Mouse (Mus musculus) left cerebral cortex, postnatal 14 days (tissue): ENCODE results near the gene Sugct. TPM values are rescaled to one million over a fixed set of nuclear protein-coding genes. Genes with fewer than 3 reads are reported as not detected.

ENCODE experiments used
- DNase-seq, 2 experiments: peaks; one replicate each; pipeline ENCODE4 v3.0.0; 2021 to 2022; ENCODE audit warnings: low spot score in 2 of 2, mixed read lengths in 1 of 2
- intact Hi-C: fragments of 180-260 bp; cut with DNase I; formaldehyde crosslinking; loops from one replicate; pipeline ENCODE4 v1.15.1; 2025
- total RNA-seq, 2 experiments: library from RNA; stranded (reverse); gene quantifications; 2 replicates each; pipeline ENCODE4 v1.2.3; 2021

Sugct gene
- total RNA-seq, 2 experiments from 2014 or later, result 0.92 to 1.9 TPM

DNA sequence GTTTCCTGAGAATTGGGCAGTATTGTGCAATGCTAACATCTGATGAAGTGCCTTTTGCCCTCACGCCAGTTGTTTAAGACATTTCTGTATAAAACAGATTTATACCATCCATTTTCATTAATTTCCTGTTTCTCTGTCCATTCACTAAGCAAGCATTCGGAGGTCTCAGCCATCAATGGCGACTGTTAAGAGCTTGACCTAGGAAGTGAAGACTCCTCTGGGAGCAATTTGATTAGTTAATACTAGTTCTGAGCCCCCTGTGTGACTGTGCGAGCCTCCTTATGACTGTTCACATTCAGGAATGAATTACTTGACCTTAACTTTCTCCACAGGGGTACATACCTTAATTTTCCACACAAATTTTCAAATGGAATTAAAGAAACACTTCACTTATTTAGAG lies 743.3 kb downstream of the Sugct start:
- intact Hi-C loops, result no loop called here
- DNase-seq, result no peak

DNA sequence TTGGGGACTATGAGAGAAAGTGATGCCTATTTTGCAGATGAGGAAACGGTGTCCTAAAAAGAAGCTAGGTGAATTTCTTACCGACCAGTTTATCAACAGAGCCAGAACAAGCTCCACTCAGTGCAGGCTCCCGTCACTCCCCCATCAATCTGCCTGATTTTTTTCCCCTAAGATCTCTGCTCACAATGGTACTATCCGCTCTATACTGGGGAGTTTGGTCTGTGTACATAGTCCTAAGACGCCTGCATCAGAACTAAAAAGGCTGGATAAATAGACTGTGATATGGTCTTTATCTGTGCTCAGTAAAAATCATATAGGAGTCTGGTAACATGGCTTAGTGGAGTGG lies 755.9 kb downstream of the Sugct start:
- intact Hi-C loops, result no loop called here
- no peak for DNase-seq

- intact Hi-C loops, result no loop called here
- DNase-seq, result no peak
Measured at GRCm38 (mm10) chr13:16938552-16939465, 756.5 kb downstream of the Sugct start.

- peak; percentile 2 to 9 for DNase-seq
- intact Hi-C loops, result no loop called here
Measured at GRCm38 (mm10) chr13:16937422-16938202, 757.7 kb downstream of the Sugct start.

DNA sequence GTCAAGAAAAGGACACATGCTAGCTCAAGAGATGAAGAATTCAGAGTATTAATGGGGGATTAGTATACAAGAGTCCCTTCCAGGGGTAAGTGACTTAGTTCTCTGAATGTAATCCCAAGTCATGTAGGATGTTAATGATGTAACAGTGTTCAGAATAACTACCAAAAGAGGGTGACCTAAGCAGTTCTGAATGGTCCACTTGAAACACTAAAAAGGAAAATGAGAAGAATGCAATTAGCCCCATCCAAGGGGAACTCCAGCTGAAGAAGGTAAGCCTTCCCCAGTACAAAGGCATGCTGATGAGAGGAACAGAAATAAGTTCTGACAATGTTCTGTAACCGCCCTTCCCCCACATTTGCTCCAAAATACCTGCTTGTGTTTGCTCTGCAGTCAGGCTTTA lies 760.3 kb downstream of the Sugct start:
- DNase-seq, result no peak
- intact Hi-C loops, result no loop called here

- DNase-seq, result no peak
- intact Hi-C loops, result no loop called here
Measured at GRCm38 (mm10) chr13:16933600-16933999, 761.8 kb downstream of the Sugct start.

GRCm38 (mm10) chr13:16921305-16921704 lies 774.0 kb downstream of the Sugct start:
- intact Hi-C loops, result no loop called here
- no peak for DNase-seq

- no peak for DNase-seq
Measured at GRCm38 (mm10) chr13:16915697-16916096, 779.7 kb downstream of the Sugct start.

DNA sequence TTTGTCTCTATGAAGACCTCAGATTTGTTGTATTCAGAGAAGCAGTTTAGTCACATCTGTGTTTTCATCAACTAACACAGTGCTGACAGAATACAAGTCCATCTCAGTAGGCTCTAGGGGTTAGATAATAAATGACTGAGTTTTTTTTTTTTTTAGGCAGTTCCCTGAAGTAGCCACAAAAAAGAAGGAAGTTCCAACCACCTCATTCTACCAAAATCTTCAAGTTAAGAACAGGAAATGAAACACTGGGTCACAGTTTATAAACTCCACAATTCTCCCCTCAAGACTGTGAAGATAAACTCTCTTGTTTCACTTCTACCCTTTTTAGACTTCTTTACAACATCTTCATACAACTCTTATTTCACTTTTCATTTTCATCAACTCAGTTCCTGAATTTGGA lies 783.1 kb downstream of the Sugct start:
- no peak for DNase-seq
- intact Hi-C loops, result no loop called here

More at GRCm38 (mm10) chr13:16915697-16916096, 779.7 kb downstream of the Sugct start:
- intact Hi-C loops, result no loop called here

- intact Hi-C loops, result no loop called here
Measured at GRCm38 (mm10) chr13:16906974-16907373, 788.4 kb downstream of the Sugct start.

GRCm38 (mm10) chr13:16901424-16901823 lies 793.9 kb downstream of the Sugct start:
- intact Hi-C loops, result no loop called here
- DNase-seq, result no peak

More at GRCm38 (mm10) chr13:16906974-16907373, 788.4 kb downstream of the Sugct start:
- DNase-seq, result no peak

DNA sequence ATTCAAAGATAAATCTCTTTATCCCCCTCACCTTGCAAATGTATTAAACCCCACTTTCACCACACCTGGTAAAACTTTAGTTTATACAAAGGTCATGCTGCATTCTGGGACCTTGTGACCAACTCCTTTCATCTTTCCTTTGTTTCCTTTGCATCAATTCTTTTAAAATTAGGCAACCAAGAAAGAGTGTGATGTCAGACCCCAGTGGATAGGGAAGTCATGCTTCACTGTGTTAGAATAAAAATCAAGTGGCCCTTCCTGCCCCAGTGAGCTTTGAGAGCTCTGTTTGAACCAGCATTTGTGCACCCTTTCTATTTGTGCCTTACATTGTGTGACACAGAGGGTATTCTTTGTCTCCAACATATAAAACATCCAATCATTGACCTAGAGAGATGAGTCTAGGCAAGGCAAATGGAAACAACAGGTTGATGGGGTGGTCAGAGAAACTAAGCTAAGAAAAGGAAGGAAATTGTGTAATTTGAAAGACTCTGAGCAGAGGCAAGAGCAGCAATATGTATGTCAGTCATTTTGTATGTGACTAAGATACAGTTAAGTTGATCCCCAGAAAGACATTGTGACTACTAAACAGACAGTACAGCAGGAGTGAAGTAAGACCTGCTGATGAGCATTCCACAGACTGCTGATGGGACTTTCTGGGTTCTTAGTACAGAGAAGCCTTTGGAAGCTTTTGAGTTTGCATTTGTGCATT lies 797.1 kb downstream of the Sugct start:
- intact Hi-C loops, result no loop called here
- DNase-seq, result no peak

GRCm38 (mm10) chr13:16878056-16878455 lies 817.3 kb downstream of the Sugct start:
- DNase-seq, result no peak
- intact Hi-C loops, result no loop called here

GRCm38 (mm10) chr13:16859986-16860385 lies 835.4 kb downstream of the Sugct start:
- no peak for DNase-seq
- intact Hi-C loops, result no loop called here

DNA sequence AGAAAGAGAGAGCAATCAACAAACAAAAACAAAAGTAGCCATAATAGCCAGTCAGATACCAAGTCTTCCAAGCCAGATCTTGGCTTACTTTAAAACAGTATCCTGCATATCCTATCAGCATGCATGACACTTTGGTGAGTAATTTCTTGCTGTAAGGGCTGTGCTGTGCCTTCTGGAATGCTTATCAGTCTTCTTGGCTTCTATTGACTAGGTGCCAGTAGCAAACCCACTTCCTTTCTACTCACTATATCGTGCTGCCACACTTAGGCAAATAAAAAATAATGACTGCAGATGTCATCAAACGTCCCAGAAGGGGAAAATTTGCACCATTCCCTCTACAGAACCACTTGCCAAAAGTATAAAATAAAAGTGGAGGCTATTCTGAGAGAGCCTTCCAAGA lies 848.1 kb downstream of the Sugct start:
- DNase-seq, result no peak
- intact Hi-C loops, result no loop called here

GRCm38 (mm10) chr13:16840994-16841393 lies 854.4 kb downstream of the Sugct start:
- intact Hi-C loops, result no loop called here
- no peak for DNase-seq

DNA sequence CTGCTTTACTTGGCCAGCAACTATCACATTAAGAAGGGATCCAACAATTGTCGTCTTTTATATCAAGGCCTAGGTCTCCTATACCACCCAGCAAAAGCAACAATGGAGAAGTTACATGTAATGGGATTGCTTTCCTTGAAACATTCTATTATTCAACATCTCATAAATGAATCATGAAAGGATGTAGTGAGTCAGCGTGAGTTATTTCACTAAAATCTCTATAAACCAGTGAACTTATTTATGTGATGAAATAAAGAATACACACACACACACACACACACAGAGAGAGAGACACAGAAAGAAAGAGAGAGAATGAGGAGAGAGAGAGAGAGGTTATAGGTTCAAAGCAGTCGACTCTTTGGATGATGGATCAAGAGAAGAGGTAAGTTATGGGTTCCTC lies 856.9 kb downstream of the Sugct start:
- no peak for DNase-seq
- intact Hi-C loops, result no loop called here

GRCm38 (mm10) chr13:16835111-16835510 lies 860.2 kb downstream of the Sugct start:
- DNase-seq, result no peak
- intact Hi-C loops, result no loop called here

DNA sequence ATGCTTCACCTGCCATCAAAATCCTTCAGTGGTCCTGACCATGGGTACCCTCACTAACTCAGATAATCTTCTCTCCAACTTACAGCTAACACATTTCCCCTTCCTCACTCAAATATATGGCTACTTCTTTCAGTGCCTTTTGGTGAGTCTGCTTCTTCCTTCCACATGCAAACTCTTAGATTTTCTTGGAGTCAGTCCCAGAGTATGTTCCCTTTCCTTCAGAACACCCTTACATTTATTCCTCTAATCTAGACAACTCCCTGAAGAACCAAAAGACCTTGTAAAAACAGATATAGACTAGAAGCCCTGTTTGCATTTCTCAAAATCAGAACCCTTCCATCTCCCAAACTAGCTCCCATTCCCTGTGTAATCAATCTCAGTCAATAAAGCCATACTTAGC lies 862.3 kb downstream of the Sugct start:
- intact Hi-C loops, result no loop called here
- no peak for DNase-seq

- DNase-seq, result no peak
- intact Hi-C loops, result no loop called here
Measured at GRCm38 (mm10) chr13:16831840-16832239, 863.5 kb downstream of the Sugct start.
